In genomic region chrX:101849281-101849821, GRCm38 (mm10) we compare ENCODE assay signal across 8 mouse cellular contexts. TPM values are rescaled to one million over a fixed set of nuclear protein-coding genes. Genes with fewer than 3 reads are reported as not detected.
DNase-seq lines count a peak whose midpoint lies in the region; ATAC-seq lines count a peak whose summit lies in the region.

Nhsl2 (plus strand) TSS chrX:101849385.

- peak within 1 kb of the TSS; percentile 82 for H3K4me2 ChIP-seq in intestine, embryonic 15.5 days (replicated peaks)

- WGBS in intestine, embryonic 15.5 days: 15% methylated on average over 48 of the region's 58 CpGs
- WGBS in midbrain, embryonic 10.5 days: 18% methylated on average over 44 of the region's 58 CpGs

- intact Hi-C loops in gastrocnemius, postnatal 36 days (cut with DNase I): no loop called here
- intact Hi-C loops in left cerebral cortex, postnatal 4 days (cut with DNase I): no loop called here

- 0 out of 2 replicates have a peak within 1 kb of the TSS, but pooled peaks have one; percentile 27 for H3K27ac ChIP-seq in intestine, embryonic 15.5 days
- peak within 1 kb of the TSS; percentile 81 for H3K27ac ChIP-seq in midbrain, embryonic 10.5 days (replicated peaks)

- H3K9ac ChIP-seq in intestine, embryonic 15.5 days: peak within 1 kb of the TSS; percentile 54

- peak within 1 kb of the TSS; percentile 57 for H3K4me3 ChIP-seq in intestine, embryonic 15.5 days (replicated peaks)
- peak within 1 kb of the TSS; percentile 61 for H3K4me3 ChIP-seq in midbrain, embryonic 10.5 days

- H3K27me3 ChIP-seq in intestine, embryonic 15.5 days (replicated peaks): peaks cover 26% of the 10 kb centered on the region
- peaks cover 100% of the 10 kb centered on the region for H3K27me3 ChIP-seq in midbrain, embryonic 10.5 days (ENCODE audit: low read depth, poor library complexity, severe bottlenecking)

- no peaks in the 10 kb centered on the region for H3K9me3 ChIP-seq in intestine, embryonic 15.5 days
- peaks cover 8% of the 10 kb centered on the region; the same call in 1 of the 2 replicates for H3K9me3 ChIP-seq in midbrain, embryonic 10.5 days (replicated peaks)

- ATAC-seq in intestine, embryonic 15.5 days: peak; percentile 87
- no peak for ATAC-seq in inflammation-experienced regulatory T-cells, adult 6 months

- peak; percentile 60 for DNase-seq in adrenal gland, postnatal 25 days
- peak; percentile 60 for DNase-seq in cerebellum, postnatal 36 days
- peak; percentile 18 to 19 for DNase-seq in gastrocnemius, postnatal 36 days
- peak; percentile 17 for DNase-seq in left cerebral cortex, postnatal 4 days
- peak; percentile 61 for DNase-seq in midbrain, embryonic 10.5 days (ENCODE audit: low spot score)
- peak; percentile 14 to 16 for DNase-seq in right cerebral cortex, postnatal 36 days (ENCODE audit: low spot score in 2 of 2)

- H3K36me3 ChIP-seq in intestine, embryonic 15.5 days: no peaks in the 10 kb centered on the region
- no peaks in the 10 kb centered on the region for H3K36me3 ChIP-seq in midbrain, embryonic 10.5 days

- no peaks in the 10 kb centered on the region for H3K4me1 ChIP-seq in intestine, embryonic 15.5 days (replicated peaks)
- peaks cover 39% of the 10 kb centered on the region for H3K4me1 ChIP-seq in midbrain, embryonic 10.5 days

RNA-seq across cellular contexts. Expression of gene Nhsl2, which starts in this region (rescaled TPM):
- total RNA-seq in adrenal gland, postnatal 25 days (2021): 6.2 and 6.9 TPM in 2 replicates
- 1 to 10 TPM; 1.8 to 3.5 TPM for total RNA-seq in gastrocnemius, postnatal 36 days (2021)
- 8.4 and 10.4 TPM in 2 replicates for polyA plus RNA-seq in intestine, embryonic 15.5 days (2015; fragmentation: Nextera tagmentation; extraction: Ambion mirVana)
- 10 to 100 TPM in 1 of 2 experiments, 1 to 10 TPM in 1; 9.8 to 11.3 TPM for total RNA-seq in left cerebral cortex, postnatal 4 days (2021)
- 14.0 and 14.1 TPM in 2 replicates for polyA plus RNA-seq in midbrain, embryonic 10.5 days (2016; fragmentation: Nextera tagmentation; extraction: Ambion mirVana)
- 1 to 10 TPM; 1.3 to 6.6 (median 1.5) TPM for polyA plus RNA-seq in inflammation-experienced regulatory T-cells, adult 6 months (2017; shearing (Covaris generic))
